Mouse (Mus musculus): ENCODE measurements around the gene Prim1.

Gene Prim1

GRCm38 (mm10) chr10:128015068-128015934 is at the start of gene Prim1:
Gene Prim1 (plus strand): TSS chr10:128015168.
- peak; percentile 49 for DNase-seq (ENCODE audit: low read depth, low spot score)

- no peak for DNase-seq (ENCODE audit: low read depth, low spot score)
These were observed 48.5 kb upstream of the Prim1 start for GRCm38 (mm10) chr10:127966506-127966905.

GRCm38 (mm10) chr10:127969820-127970219 is 45.1 kb upstream of the Prim1 start:
- DNase-seq (ENCODE audit: low read depth, low spot score) = no peak

GRCm38 (mm10) chr10:127970359-127970831 is 44.6 kb upstream of the Prim1 start:
- no peak for DNase-seq (ENCODE audit: low read depth, low spot score)

GRCm38 (mm10) chr10:127971135-127971534 is 43.8 kb upstream of the Prim1 start:
- DNase-seq (ENCODE audit: low read depth, low spot score) = no peak

GRCm38 (mm10) chr10:127974062-127974461 is 40.9 kb upstream of the Prim1 start:
- DNase-seq (ENCODE audit: low read depth, low spot score) = no peak

GRCm38 (mm10) chr10:127975503-127975902 is 39.5 kb upstream of the Prim1 start:
- DNase-seq (ENCODE audit: low read depth, low spot score) = no peak

- DNase-seq (ENCODE audit: low read depth, low spot score) = no peak
These were observed 30.3 kb upstream of the Prim1 start for GRCm38 (mm10) chr10:127984650-127985049.

- DNase-seq (ENCODE audit: low read depth, low spot score) = no peak
These were observed 29.4 kb upstream of the Prim1 start for GRCm38 (mm10) chr10:127985601-127986000.

- DNase-seq (ENCODE audit: low read depth, low spot score) = no peak
These were observed 18.3 kb upstream of the Prim1 start for GRCm38 (mm10) chr10:127996690-127997089.

- DNase-seq (ENCODE audit: low read depth, low spot score) = no peak
These were observed 16.7 kb upstream of the Prim1 start for GRCm38 (mm10) chr10:127998260-127998659.

- DNase-seq (ENCODE audit: low read depth, low spot score) = no peak
These were observed 11.6 kb upstream of the Prim1 start for GRCm38 (mm10) chr10:128003281-128003801.

GRCm38 (mm10) chr10:128004918-128005317 is 10.1 kb upstream of the Prim1 start:
- DNase-seq (ENCODE audit: low read depth, low spot score) = no peak

GRCm38 (mm10) chr10:128005479-128005878 is 9.5 kb upstream of the Prim1 start:
- no peak for DNase-seq (ENCODE audit: low read depth, low spot score)

- no peak for DNase-seq (ENCODE audit: low read depth, low spot score)
These were observed 7.5 kb upstream of the Prim1 start, which contains the start of gene Hsd17b6 for GRCm38 (mm10) chr10:128007446-128007845. Gene Hsd17b6 (minus strand): TSS chr10:128007611.

GRCm38 (mm10) chr10:128008207-128008889 is 6.6 kb upstream of the Prim1 start:
- peak; percentile 64 for DNase-seq (ENCODE audit: low read depth, low spot score)

GRCm38 (mm10) chr10:128009735-128010134 is 5.2 kb upstream of the Prim1 start:
- DNase-seq (ENCODE audit: low read depth, low spot score) = no peak

GRCm38 (mm10) chr10:128022196-128022595 is 7.2 kb downstream of the Prim1 start:
- DNase-seq (ENCODE audit: low read depth, low spot score) = no peak

- DNase-seq (ENCODE audit: low read depth, low spot score) = no peak
These were observed 8.5 kb downstream of the Prim1 start for GRCm38 (mm10) chr10:128023496-128023895.

GRCm38 (mm10) chr10:128029931-128030330 is 15.0 kb downstream of the Prim1 start:
- no peak for DNase-seq (ENCODE audit: low read depth, low spot score)

- DNase-seq (ENCODE audit: low read depth, low spot score) = no peak
These were observed 15.9 kb downstream of the Prim1 start for GRCm38 (mm10) chr10:128030860-128031259.

- no peak for DNase-seq (ENCODE audit: low read depth, low spot score)
These were observed 21.9 kb downstream of the Prim1 start for GRCm38 (mm10) chr10:128036746-128037425.

Measured in brain, embryonic 18.5 days (tissue).